Mouse (Mus musculus) frontal cortex, adult (tissue): ENCODE results near the gene Fam49a.

Source experiments
- ATAC-seq: cut with Nextera tagmentation; 2 replicates; pipeline ENCODE4 v1.9.2; 2017; ENCODE audit warnings: mild to moderate bottlenecking, moderate library complexity, mixed read lengths; ENCODE audit not compliant: low TSS enrichment

Fam49a gene

GRCm38 (mm10) chr12:12356463-12356862 is 94.5 kb downstream of the Fam49a start:
- ATAC-seq: peak; percentile 44

- ATAC-seq: no peak
These were observed 95.0 kb downstream of the Fam49a start for GRCm38 (mm10) chr12:12356946-12357345.

GRCm38 (mm10) chr12:12359923-12360322 is 98.0 kb downstream of the Fam49a start:
- no peak for ATAC-seq

DNA sequence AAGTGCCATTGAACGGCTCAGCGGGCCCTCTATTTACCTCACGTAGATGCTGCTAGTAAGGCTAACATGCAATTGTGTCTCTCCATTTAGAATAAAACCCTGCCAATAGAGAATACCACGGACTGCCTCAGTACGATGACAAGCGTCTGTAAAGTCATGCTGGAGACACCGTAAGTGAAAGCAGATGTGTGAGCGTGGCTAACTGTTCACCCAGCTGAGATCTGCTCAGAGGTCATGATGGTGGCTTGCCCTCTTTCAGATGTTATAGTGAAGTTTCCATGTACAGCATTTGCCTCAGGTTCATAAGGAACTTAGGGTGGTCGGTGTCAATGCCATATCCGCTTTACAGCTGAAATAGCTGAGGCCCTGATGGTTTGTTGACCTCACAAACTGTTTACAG is 100.4 kb downstream of the Fam49a start:
- no peak for ATAC-seq

DNA sequence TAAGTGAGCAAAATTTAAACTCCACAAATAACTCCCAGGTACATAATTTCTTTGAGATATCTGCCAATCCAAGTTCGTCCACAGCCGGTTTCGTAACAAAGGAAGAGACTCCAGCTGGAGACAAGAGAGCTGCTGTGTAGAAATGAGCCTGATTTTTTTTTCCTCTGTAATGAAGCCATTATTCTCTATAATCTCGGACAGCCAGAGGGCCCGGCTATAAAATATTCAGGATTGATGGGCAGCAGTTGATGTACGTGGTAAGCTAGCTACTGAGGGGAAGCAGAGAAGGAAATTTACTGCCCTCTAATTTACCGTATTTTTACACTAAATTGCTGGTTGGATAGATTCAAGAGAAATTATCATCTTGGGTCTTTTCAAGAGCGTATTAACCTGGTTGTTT is 102.3 kb downstream of the Fam49a start:
- no peak for ATAC-seq

DNA sequence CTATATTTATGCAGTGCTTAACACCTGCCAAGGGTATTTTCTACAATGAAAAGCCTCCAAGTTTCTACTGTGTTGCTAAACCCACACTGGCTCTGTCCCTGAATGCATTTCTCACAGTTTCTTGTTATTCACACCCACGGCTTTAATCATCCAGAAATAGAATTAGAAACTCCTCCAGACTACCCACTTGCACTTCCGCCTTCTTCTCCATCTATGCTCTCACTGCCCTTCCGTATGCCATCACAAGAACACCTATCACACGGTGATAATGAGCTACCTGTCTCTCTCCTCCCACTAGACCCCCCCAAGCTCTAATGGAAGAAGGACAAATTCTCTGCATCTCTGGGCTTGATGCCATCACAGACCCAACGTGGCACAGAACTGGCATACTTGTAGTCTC is 105.5 kb downstream of the Fam49a start:
- peak; percentile 81 for ATAC-seq

GRCm38 (mm10) chr12:12373111-12373862 is 111.3 kb downstream of the Fam49a start:
- ATAC-seq: no peak

GRCm38 (mm10) chr12:12379056-12379455 is 117.1 kb downstream of the Fam49a start:
- no peak for ATAC-seq

- ATAC-seq: peak; percentile 84
These were observed 127.3 kb downstream of the Fam49a start for GRCm38 (mm10) chr12:12389271-12389670.

DNA sequence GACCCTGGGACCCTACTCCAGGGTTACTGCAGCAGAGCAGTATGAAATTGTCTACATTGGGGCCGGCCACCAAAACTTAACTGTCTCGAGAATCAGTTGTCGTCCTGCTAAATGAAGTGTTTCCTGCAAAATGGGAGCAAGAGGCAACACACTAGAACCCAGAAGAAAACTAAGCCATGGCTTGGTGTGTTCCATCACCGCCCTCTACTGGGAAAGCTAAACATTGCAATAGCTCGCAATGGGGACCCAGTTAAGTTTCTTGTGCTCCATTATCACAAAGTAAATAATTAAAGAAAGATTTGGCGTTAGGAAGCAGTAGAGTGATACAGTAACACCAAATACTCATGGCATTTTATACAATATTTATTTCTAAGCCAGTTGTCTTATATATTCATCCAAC is 134.3 kb downstream of the Fam49a start:
- ATAC-seq: peak; percentile 87

DNA sequence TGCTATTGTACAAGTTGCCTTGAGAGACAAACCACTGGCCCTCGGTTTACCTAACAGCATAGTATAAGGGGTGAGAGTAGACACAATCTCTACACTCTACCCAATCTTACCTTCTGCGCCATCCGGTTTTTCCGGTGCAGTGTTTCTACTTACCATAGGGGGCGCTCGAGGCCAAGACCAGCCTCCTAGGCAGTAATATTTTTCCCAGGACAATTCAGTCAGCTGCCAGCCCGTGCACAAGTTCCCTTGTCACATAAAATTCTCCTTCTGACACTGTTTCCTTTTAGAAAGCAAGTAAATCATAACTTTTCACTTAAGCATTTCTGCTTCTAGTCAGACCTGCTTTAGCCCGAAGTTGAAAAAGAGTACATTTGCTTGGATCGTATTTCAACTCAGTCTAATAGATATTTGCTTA is 139.1 kb downstream of the Fam49a start:
- ATAC-seq: peak; percentile 82

- ATAC-seq: no peak
These were observed 139.6 kb downstream of the Fam49a start for GRCm38 (mm10) chr12:12401504-12401903.

DNA sequence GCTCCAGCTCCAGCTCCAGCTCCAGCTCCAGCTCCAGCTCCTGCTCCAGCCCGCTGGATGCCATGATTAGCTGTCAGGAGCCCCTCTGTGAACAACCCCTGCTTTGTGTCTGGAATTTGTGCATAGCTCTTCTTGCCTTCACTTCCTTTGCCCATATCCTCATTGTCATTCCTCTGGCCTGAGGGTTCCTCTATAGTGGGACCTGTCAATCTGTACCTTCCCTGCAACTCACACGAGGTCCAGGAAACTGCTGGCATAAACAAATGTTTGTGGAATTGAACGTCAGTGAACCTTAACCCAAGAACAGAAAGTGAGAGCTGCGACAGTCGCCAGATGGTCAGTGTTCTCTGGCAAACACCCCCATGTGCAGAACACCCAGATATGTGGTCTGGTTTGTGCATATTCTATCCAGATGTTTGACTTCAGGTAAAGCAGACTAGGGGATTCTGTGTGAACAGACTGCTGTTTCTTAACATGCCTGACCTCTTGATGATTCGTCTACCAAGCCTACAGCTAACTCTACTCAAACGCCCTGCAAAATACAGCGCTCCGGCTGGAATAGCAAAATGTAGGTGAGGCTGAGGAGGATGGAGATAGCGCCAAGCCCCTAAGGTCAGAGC is 143.7 kb downstream of the Fam49a start:
- no peak for ATAC-seq

GRCm38 (mm10) chr12:12409044-12409443 is 147.1 kb downstream of the Fam49a start:
- peak; percentile 69; the same call in 1 of the 2 replicates for ATAC-seq

DNA sequence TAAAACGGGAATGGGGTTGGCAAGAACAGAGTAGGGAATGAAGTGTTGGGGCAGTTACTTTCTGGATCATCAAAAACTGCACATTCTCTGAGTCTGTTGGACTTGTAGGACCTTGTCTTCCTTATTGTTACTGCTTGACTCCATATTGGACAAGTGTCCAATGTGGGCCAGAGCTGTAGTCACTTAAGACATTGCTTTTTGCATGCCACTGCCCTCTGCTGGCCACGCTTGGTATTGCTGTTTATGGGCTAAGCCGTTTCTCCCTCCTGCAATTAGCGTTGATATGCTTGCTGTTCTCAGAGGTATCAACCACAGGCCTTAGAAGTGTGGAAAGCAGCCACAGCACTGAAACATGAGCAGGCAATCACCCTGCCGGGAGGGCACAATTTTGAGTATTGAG is 150.7 kb downstream of the Fam49a start:
- peak; percentile 76 for ATAC-seq

DNA sequence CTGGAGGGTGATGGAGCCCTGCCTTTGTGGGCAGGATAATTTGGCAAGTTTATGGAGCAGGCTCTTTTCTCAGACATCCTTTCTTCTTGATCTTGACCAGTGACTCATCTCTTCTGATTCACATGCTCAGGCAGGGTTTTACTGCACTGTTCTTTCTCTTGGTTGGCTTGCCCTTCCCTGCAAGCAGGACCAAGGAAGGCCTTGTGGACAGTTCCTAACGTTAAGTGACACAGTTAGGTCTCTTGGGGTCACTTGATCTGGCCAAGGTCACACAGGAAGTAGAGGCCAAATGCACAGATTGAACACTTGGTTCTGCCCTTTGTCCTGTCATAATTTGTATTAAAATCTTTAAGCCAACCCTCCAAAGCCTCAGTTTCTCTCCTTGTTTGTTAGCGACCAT is 158.5 kb downstream of the Fam49a start:
- 0 out of 2 replicates have a peak, but pooled peaks have one; percentile 3 for ATAC-seq

GRCm38 (mm10) chr12:12420841-12421579 is 159.1 kb downstream of the Fam49a start:
- peak; percentile 92 for ATAC-seq

- ATAC-seq: no peak
These were observed 159.6 kb downstream of the Fam49a start for GRCm38 (mm10) chr12:12421580-12421878.

DNA sequence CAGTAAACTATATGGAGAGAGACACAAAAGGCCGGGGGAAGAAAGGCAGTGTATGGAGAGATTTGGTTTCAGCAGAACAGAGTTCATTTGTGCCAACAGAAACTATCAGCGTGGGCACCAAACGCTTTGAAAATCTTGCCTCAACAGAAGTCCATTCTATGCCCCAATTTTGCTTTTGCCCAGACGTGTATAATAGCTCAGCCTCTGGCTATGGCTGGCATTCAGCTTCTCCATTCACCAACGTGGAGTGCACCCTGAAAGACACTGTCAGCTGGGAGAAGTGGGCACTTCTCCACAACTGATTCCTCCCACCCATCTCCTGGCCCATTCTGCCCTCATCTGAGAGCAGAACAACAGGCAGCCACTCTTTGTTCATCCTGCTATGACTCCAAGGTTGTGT is 163.2 kb downstream of the Fam49a start:
- no peak for ATAC-seq

DNA sequence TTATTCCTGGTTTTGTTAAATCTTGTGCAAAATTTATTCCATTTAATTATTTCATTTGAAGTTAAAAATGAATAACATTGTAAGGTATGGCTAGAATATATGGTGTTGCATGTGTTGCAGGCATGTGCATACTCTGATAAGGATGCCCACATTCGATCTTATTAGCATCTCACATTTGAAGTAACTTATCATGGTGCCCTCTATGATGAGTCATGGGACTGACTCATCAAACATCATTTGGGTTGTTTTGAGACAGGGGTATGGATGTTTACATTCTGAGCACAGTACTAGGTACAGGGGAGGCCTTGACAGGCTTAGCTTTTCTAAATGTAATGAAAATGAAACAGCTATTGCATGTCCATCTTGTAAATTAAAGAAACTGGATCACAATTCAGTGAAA is 165.3 kb downstream of the Fam49a start:
- ATAC-seq: no peak

GRCm38 (mm10) chr12:12428886-12429285 is 166.9 kb downstream of the Fam49a start:
- ATAC-seq: no peak
